ENCODE assay signal across 23 mouse cellular contexts in genomic region chr9:115805224-115805623, GRCm38 (mm10).
A peak's percentile ranks its signal among the peaks of the same experiment; 100 is the strongest.
DNase-seq lines count a peak whose midpoint lies in the region; ATAC-seq and TF ChIP-seq lines count a peak whose summit lies in the region.
"Had no signal": no experiment of that assay in that cellular context is flagged by ENCODE, and none has a peak within 500 bp of the region (broad histone marks: within the 10 kb centered on the region; RNA-seq: fewer than 3 reads in every experiment).

No protein-coding gene starts in this region.

- no peak for ATAC-seq in liver, embryonic 12.5 days
- peak; percentile 76 for ATAC-seq in common myeloid progenitor, adult 5-6 weeks (replicated peaks; ENCODE audit: low read depth, poor library complexity, severe bottlenecking)
- 0 out of 2 replicates have a peak, but pooled peaks have one; percentile 27 for ATAC-seq in monocyte, adult 5-6 weeks (replicated peaks; ENCODE audit: insufficient number of reproducible peaks, low FRiP score, low TSS enrichment, poor library complexity, severe bottlenecking)
- ATAC-seq: forebrain, embryonic 15.5 days; hindbrain, postnatal 0 days had no signal

- no peak overlapping the region for H3K9ac ChIP-seq in liver, adult 2 months (ENCODE audit: low read depth, low read length)
- no peak overlapping the region for H3K9ac ChIP-seq in liver, embryonic 12.5 days
- no peak overlapping the region for H3K9ac ChIP-seq in ES-Bruce4 (ENCODE audit: low read depth, poor library complexity, severe bottlenecking)
- H3K9ac ChIP-seq: embryonic facial prominence, embryonic 15.5 days; forebrain, embryonic 15.5 days; heart, embryonic 13.5 days; hindbrain, embryonic 13.5 days had no signal

- H3K27ac ChIP-seq in liver, adult 2 months (replicated peaks; ENCODE audit: insufficient read depth, low read depth, low read length), result no peak overlapping the region
- no peak overlapping the region for H3K27ac ChIP-seq in liver, embryonic 12.5 days
- H3K27ac ChIP-seq in ES-Bruce4 (ENCODE audit: insufficient read depth, low read length), result peak overlapping the region; percentile 80
- H3K27ac ChIP-seq: embryonic facial prominence, embryonic 15.5 days; forebrain, embryonic 10.5 days; forebrain, embryonic 15.5 days; heart, embryonic 13.5 days; hindbrain, embryonic 13.5 days; hindbrain, postnatal 0 days had no signal

- H3K36me3 ChIP-seq in liver, adult 2 months (ENCODE audit: control insufficient read depth, insufficient read depth, low read length), result no peaks in the 10 kb centered on the region
- no peaks in the 10 kb centered on the region for H3K36me3 ChIP-seq in liver, embryonic 12.5 days
- no peaks in the 10 kb centered on the region for H3K36me3 ChIP-seq in ES-Bruce4 (ENCODE audit: control insufficient read depth, insufficient read depth, low read length, poor library complexity, severe bottlenecking)
- H3K36me3 ChIP-seq: embryonic facial prominence, embryonic 15.5 days; forebrain, embryonic 10.5 days; forebrain, embryonic 15.5 days; G1E; heart, embryonic 13.5 days; hindbrain, embryonic 13.5 days had no signal

- WGBS in liver, adult 2 months, result 72% methylated on average over 4 of the region's 4 CpGs
- WGBS in liver, embryonic 12.5 days (ENCODE audit: insufficient replicate concordance), result 34% methylated on average over 4 of the region's 4 CpGs

- peak; percentile 6 for DNase-seq in liver, adult 2 months (ENCODE audit: extremely low read depth, low read depth, low spot score)
- DNase-seq in layer of hippocampus, adult 8-10 months (ENCODE audit: low spot score in 2 of 2), result no peak
- DNase-seq in gastrocnemius, adult 8-10 months (ENCODE audit: low spot score in 2 of 2), result no peak
- DNase-seq: adrenal gland, adult 8-10 months; adrenal gland, postnatal 36 days; cerebellum, adult 11-12 months; cerebellum, adult 9-10 months; cerebellum, postnatal 25 days; gastrocnemius, postnatal 25 days; heart, adult 11 months; heart, postnatal 36 days had no signal

- no peaks in the 10 kb centered on the region for H3K79me2 ChIP-seq in liver, adult 2 months (ENCODE audit: control insufficient read depth, insufficient read depth, low read length)

- no peak for TF ChIP-seq CTCF in liver, adult 2 months (IDR thresholded peaks at IDR 0.05; ENCODE audit: low read depth, low read length)
- TF ChIP-seq CTCF in ES-Bruce4 (IDR thresholded peaks at IDR 0.05; ENCODE audit: low read depth, low read length), result no peak

- no peaks in the 10 kb centered on the region for H3K27me3 ChIP-seq in liver, adult 2 months (ENCODE audit: control insufficient read depth, insufficient read depth, low read length)
- H3K27me3 ChIP-seq in liver, embryonic 12.5 days (replicated peaks), result no peaks in the 10 kb centered on the region
- no peaks in the 10 kb centered on the region for H3K27me3 ChIP-seq in ES-Bruce4 (ENCODE audit: control insufficient read depth, insufficient read depth, low read length, poor library complexity, severe bottlenecking)
- H3K27me3 ChIP-seq: embryonic facial prominence, embryonic 15.5 days; forebrain, embryonic 15.5 days; heart, embryonic 13.5 days; hindbrain, embryonic 13.5 days had no signal

- H3K9me3 ChIP-seq in liver, embryonic 12.5 days (replicated peaks), result no peaks in the 10 kb centered on the region
- H3K9me3 ChIP-seq in ES-Bruce4 (replicated peaks; ENCODE audit: control insufficient read depth, insufficient read depth, low read length, poor library complexity, severe bottlenecking), result no peaks in the 10 kb centered on the region
- H3K9me3 ChIP-seq: embryonic facial prominence, embryonic 15.5 days; forebrain, embryonic 10.5 days; forebrain, embryonic 15.5 days; heart, embryonic 13.5 days; hindbrain, embryonic 13.5 days had no signal

- TF ChIP-seq EP300 in ES-Bruce4 (IDR thresholded peaks at IDR 0.05; ENCODE audit: insufficient read depth, low read depth, low read length), result no peak

- no peak overlapping the region for H3K4me2 ChIP-seq in liver, embryonic 12.5 days
- H3K4me2 ChIP-seq: embryonic facial prominence, embryonic 15.5 days; forebrain, embryonic 15.5 days; heart, embryonic 13.5 days; hindbrain, embryonic 13.5 days had no signal

- no peak for TF ChIP-seq POLR2A in liver, adult 2 months (IDR thresholded peaks at IDR 0.05; ENCODE audit: extremely low read depth, insufficient read depth, low read length)
- no peak for TF ChIP-seq POLR2A in ES-Bruce4 (IDR thresholded peaks at IDR 0.05; ENCODE audit: insufficient read depth, low read length)

- H3K4me3 ChIP-seq in liver, adult 2 months (ENCODE audit: insufficient read depth, low read depth, low read length), result no peak overlapping the region
- no peak overlapping the region for H3K4me3 ChIP-seq in liver, embryonic 12.5 days
- H3K4me3 ChIP-seq in ES-Bruce4 (ENCODE audit: low read depth, low read length), result no peak overlapping the region
- H3K4me3 ChIP-seq: embryonic facial prominence, embryonic 15.5 days; erythroblast, embryonic 14.5 days; forebrain, embryonic 10.5 days; forebrain, embryonic 15.5 days; heart, embryonic 13.5 days; hindbrain, embryonic 13.5 days had no signal

- no peaks in the 10 kb centered on the region for H3K4me1 ChIP-seq in liver, adult 2 months (ENCODE audit: control insufficient read depth, insufficient read depth, low read length)
- H3K4me1 ChIP-seq in liver, embryonic 12.5 days, result no peaks in the 10 kb centered on the region; the same call in 1 of the 2 replicates
- peaks cover 2% of the 10 kb centered on the region for H3K4me1 ChIP-seq in ES-Bruce4 (ENCODE audit: control insufficient read depth, insufficient read depth, low read length)
- H3K4me1 ChIP-seq: embryonic facial prominence, embryonic 15.5 days; forebrain, embryonic 15.5 days; heart, embryonic 13.5 days had no signal
